Mouse (Mus musculus) myocyte (in vitro differentiated cells): Measurements from ENCODE around the gene Sigirr. TPM values are rescaled to one million over a fixed set of nuclear protein-coding genes. Genes with fewer than 3 reads are reported as not detected.
A peak's percentile ranks its signal among the peaks of the same experiment; 100 is the strongest.

ENCODE experiments used
- H3K27me3 ChIP-seq: one replicate; pipeline ENCODE4 v1.6.1; 2011; ENCODE audit not compliant: control insufficient read depth, insufficient read depth, insufficient read length
- H3K36me3 ChIP-seq: one replicate; pipeline ENCODE4 v1.6.1; 2011; ENCODE audit not compliant: control insufficient read depth, insufficient read depth
- H3K4me2 ChIP-seq: one replicate; pipeline ENCODE4 v1.6.1; 2011; ENCODE audit warnings: low read depth, control low read depth
- H3K4me3 ChIP-seq: one replicate; pipeline ENCODE4 v1.5.1; 2011; ENCODE audit warnings: mild to moderate bottlenecking, control low read depth, moderate library complexity
- H3K79me2 ChIP-seq: one replicate; pipeline ENCODE4 v1.6.1; 2011; ENCODE audit not compliant: control insufficient read depth, insufficient read depth
- H3ac ChIP-seq: one replicate; pipeline ENCODE4 v1.6.1; 2011; ENCODE audit not compliant: control insufficient read depth, insufficient read length
- CEBPB ChIP-seq: IDR thresholded peaks from 2 replicates; pipeline ENCODE4 v1.6.1; 2011; ENCODE audit warnings: mild to moderate bottlenecking, moderate library complexity; ENCODE audit not compliant: poor library complexity, insufficient read depth, severe bottlenecking
- E2F4 ChIP-seq: IDR thresholded peaks from one replicate; pipeline ENCODE4 v1.6.1; 2011; ENCODE audit warnings: mild to moderate bottlenecking, control low read depth, moderate library complexity; ENCODE audit not compliant: insufficient read depth
- MAX ChIP-seq: IDR thresholded peaks from one replicate; pipeline ENCODE4 v1.6.1; 2011; ENCODE audit warnings: low read depth, mild to moderate bottlenecking, control low read depth
- MYOD1 ChIP-seq, 3 experiments: IDR thresholded peaks; one replicate each; pipeline ENCODE4 v1.6.1; 2011; ENCODE audit warnings: control low read depth in 2 of 3, low read depth in 2 of 3, mild to moderate bottlenecking in 2 of 3, moderate library complexity in 1 of 3; ENCODE audit not compliant: insufficient read length in 2 of 3, control insufficient read depth in 1 of 3
- MYOG ChIP-seq, 3 experiments: IDR thresholded peaks; one replicate each; pipeline ENCODE4 v1.6.1; 2011; ENCODE audit warnings: control low read depth in 2 of 3, low read depth in 2 of 3, mild to moderate bottlenecking in 2 of 3; ENCODE audit not compliant: insufficient read length in 2 of 3, control insufficient read depth in 1 of 3, insufficient read depth in 1 of 3
- POLR2A ChIP-seq: IDR thresholded peaks from one replicate; pipeline ENCODE4 v1.6.1; 2011; ENCODE audit warnings: low read depth, mild to moderate bottlenecking, control low read depth, moderate library complexity; ENCODE audit not compliant: insufficient read length
- POLR2AphosphoS2 ChIP-seq: IDR thresholded peaks from one replicate; pipeline ENCODE4 v1.6.1; 2011; ENCODE audit warnings: low read depth, control low read depth; ENCODE audit not compliant: insufficient read length
- REST ChIP-seq: IDR thresholded peaks from one replicate; pipeline ENCODE4 v1.6.1; 2011; ENCODE audit warnings: mild to moderate bottlenecking, control low read depth, moderate library complexity; ENCODE audit not compliant: insufficient read depth, insufficient read length
- SRF ChIP-seq: IDR thresholded peaks from one replicate; pipeline ENCODE4 v1.6.1; 2011; ENCODE audit warnings: low read depth; ENCODE audit not compliant: control insufficient read depth, insufficient read length
- TCF12 ChIP-seq: IDR thresholded peaks from one replicate; pipeline ENCODE4 v1.6.1; 2011; ENCODE audit warnings: mild to moderate bottlenecking, control low read depth; ENCODE audit not compliant: poor library complexity, insufficient read depth, severe bottlenecking
- TCF3 ChIP-seq: IDR thresholded peaks from one replicate; pipeline ENCODE4 v1.6.1; 2011; ENCODE audit warnings: low read depth, control low read depth; ENCODE audit not compliant: insufficient read length
- USF1 ChIP-seq: IDR thresholded peaks from one replicate; pipeline ENCODE4 v1.6.1; 2011; ENCODE audit warnings: low read depth, mild to moderate bottlenecking, control low read depth, moderate library complexity
- polyA plus RNA-seq: library from polyadenylated mRNA; unstranded; fragments of >200 nt; fragmentation: generic; extraction: Trizol; gene quantifications from one replicate; pipeline ENCODE4 v1.2.1, GENCODE M21; 2012; ENCODE audit warnings: missing spikeins

The Sigirr gene
- polyA plus RNA-seq, 1 experiment = 4.8 TPM

GRCm38 (mm10) chr7:141063353-141063752 lies 37.0 kb downstream of the Sigirr start:
- TF ChIP-seq POLR2A (no peak), TCF3 (no peak), USF1 (no peak), MYOG (IDR thresholded peaks at IDR 0.05; ENCODE audit: control insufficient read depth in 1 of 3, insufficient read depth in 1 of 3, insufficient read length in 2 of 3, low read depth in 2 of 3) (no peak), REST (no peak), POLR2AphosphoS2 (no peak), MAX (no peak), E2F4 (no peak), CEBPB (no peak), MYOD1 (IDR thresholded peaks at IDR 0.05; ENCODE audit: control insufficient read depth in 1 of 3, insufficient read length in 2 of 3, low read depth in 2 of 3) (no peak), SRF (no peak), TCF12 (no peak)
- Histone ChIP-seq H3K27me3 (peaks cover 7% of the 10 kb centered on the region), H3K36me3 (no peaks in the 10 kb centered on the region), H3ac (no peak overlapping the region), H3K4me2 (no peak overlapping the region), H3K4me3 (no peak overlapping the region), H3K79me2 (no peaks in the 10 kb centered on the region)

GRCm38 (mm10) chr7:141062525-141062924 lies 37.8 kb downstream of the Sigirr start:
- Histone ChIP-seq H3K79me2 (no peaks in the 10 kb centered on the region), H3K36me3 (no peaks in the 10 kb centered on the region), H3K4me2 (no peak overlapping the region), H3ac (no peak overlapping the region), H3K27me3 (peaks cover 7% of the 10 kb centered on the region), H3K4me3 (no peak overlapping the region)
- TF ChIP-seq SRF (no peak), MYOD1 (IDR thresholded peaks at IDR 0.05; ENCODE audit: control insufficient read depth in 1 of 3, insufficient read length in 2 of 3, low read depth in 2 of 3) (no peak), USF1 (no peak), REST (no peak), E2F4 (no peak), TCF3 (no peak), CEBPB (no peak), POLR2A (no peak), POLR2AphosphoS2 (no peak), MYOG (IDR thresholded peaks at IDR 0.05; ENCODE audit: control insufficient read depth in 1 of 3, insufficient read depth in 1 of 3, insufficient read length in 2 of 3, low read depth in 2 of 3) (no peak), TCF12 (no peak), MAX (no peak)

GRCm38 (mm10) chr7:141061269-141061692 lies 39.1 kb downstream of the Sigirr start:
- H3K4me3 ChIP-seq = peak overlapping the region; percentile 5
- TF ChIP-seq POLR2AphosphoS2 = no peak
- no peak for TF ChIP-seq SRF
- no peak for TF ChIP-seq MAX
- peak overlapping the region; percentile 45 for H3ac ChIP-seq
- H3K4me2 ChIP-seq = peak overlapping the region; percentile 72
- no peaks in the 10 kb centered on the region for H3K79me2 ChIP-seq
- no peaks in the 10 kb centered on the region for H3K36me3 ChIP-seq
- peaks cover 7% of the 10 kb centered on the region for H3K27me3 ChIP-seq

- H3K79me2 ChIP-seq = no peaks in the 10 kb centered on the region
Measured at GRCm38 (mm10) chr7:141060426-141061242, 39.7 kb downstream of the Sigirr start, which contains the start of gene B4galnt4. TSS of gene B4galnt4 (plus strand) at chr7:141061104.

GRCm38 (mm10) chr7:141059929-141060328 lies 40.4 kb downstream of the Sigirr start:
- Histone ChIP-seq H3K79me2 (no peaks in the 10 kb centered on the region), H3K27me3 (peaks cover 7% of the 10 kb centered on the region), H3K4me3 (peak overlapping the region; percentile 5), H3ac (no peak overlapping the region), H3K36me3 (no peaks in the 10 kb centered on the region), H3K4me2 (no peak overlapping the region)
- no peak for TF ChIP-seq POLR2A
- no peak for TF ChIP-seq USF1
- no peak for TF ChIP-seq MYOG (IDR thresholded peaks at IDR 0.05; ENCODE audit: control insufficient read depth in 1 of 3, insufficient read depth in 1 of 3, insufficient read length in 2 of 3, low read depth in 2 of 3)
- no peak for TF ChIP-seq REST
- no peak for TF ChIP-seq SRF
- TF ChIP-seq TCF3 = no peak
- no peak for TF ChIP-seq MYOD1 (IDR thresholded peaks at IDR 0.05; ENCODE audit: control insufficient read depth in 1 of 3, insufficient read length in 2 of 3, low read depth in 2 of 3)
- TF ChIP-seq CEBPB = no peak
- TF ChIP-seq POLR2AphosphoS2 = no peak
- no peak for TF ChIP-seq E2F4
- no peak for TF ChIP-seq MAX
- TF ChIP-seq TCF12 = no peak

More at GRCm38 (mm10) chr7:141060426-141061242, 39.7 kb downstream of the Sigirr start, which contains the start of gene B4galnt4:
- H3K4me2 ChIP-seq = peak within 1 kb of the TSS; percentile 72
- H3K27me3 ChIP-seq = peaks cover 7% of the 10 kb centered on the region
- H3K36me3 ChIP-seq = no peaks in the 10 kb centered on the region
- no peak for TF ChIP-seq CEBPB
- no peak for TF ChIP-seq MAX
- TF ChIP-seq MYOD1 (IDR thresholded peaks at IDR 0.05; ENCODE audit: control insufficient read depth in 1 of 3, insufficient read length in 2 of 3, low read depth in 2 of 3) = peak in 1 of 3 experiments; percentile 2
- no peak for TF ChIP-seq TCF12
- no peak for TF ChIP-seq TCF3
- peak within 1 kb of the TSS; percentile 45 for H3ac ChIP-seq
- peak within 1 kb of the TSS; percentile 5 for H3K4me3 ChIP-seq
